Mouse (Mus musculus) erythroid progenitor cell, adult 5-6 weeks (primary cell): ENCODE data around the gene Fgd6. TPM values are rescaled to one million over a fixed set of nuclear protein-coding genes. Genes with fewer than 3 reads are reported as not detected.

Experiments used
- ATAC-seq: replicated peaks from 2 replicates; pipeline ENCODE4 v1.8.0; 2016; ENCODE audit warnings: moderate number of reproducible peaks, mild to moderate bottlenecking, moderate TSS enrichment, inconsistent platforms; ENCODE audit not compliant: poor library complexity, low FRiP score, severe bottlenecking
- total RNA-seq, 2 experiments: library from RNA; stranded (forward) in 1 of 2; stranded (reverse) in 1 of 2; fragments of 150-400 nt in 1 of 2; fragments of 186-747, 209-891 nt in 1 of 2; gene quantifications; 2 replicates each; pipeline versions ENCODE4 v1.2.3 to v1.2.4; 2015 to 2017; ENCODE audit warnings: low replicate concordance in 2 of 2

The Fgd6 gene
- total RNA-seq (2015; ENCODE audit: low replicate concordance): 7.9 and 13.0 TPM in 2 replicates
- total RNA-seq (2017; ENCODE audit: low replicate concordance): 9.4 and 13.7 TPM in 2 replicates

GRCm38 (mm10) chr10:94035658-94036374, at the start of gene Fgd6, which contains the start of gene Vezt:
Gene Fgd6 (plus strand): TSS chr10:94036001.
Gene Vezt (minus strand): TSS chr10:94035817.
- ATAC-seq: peak; percentile 92

DNA sequence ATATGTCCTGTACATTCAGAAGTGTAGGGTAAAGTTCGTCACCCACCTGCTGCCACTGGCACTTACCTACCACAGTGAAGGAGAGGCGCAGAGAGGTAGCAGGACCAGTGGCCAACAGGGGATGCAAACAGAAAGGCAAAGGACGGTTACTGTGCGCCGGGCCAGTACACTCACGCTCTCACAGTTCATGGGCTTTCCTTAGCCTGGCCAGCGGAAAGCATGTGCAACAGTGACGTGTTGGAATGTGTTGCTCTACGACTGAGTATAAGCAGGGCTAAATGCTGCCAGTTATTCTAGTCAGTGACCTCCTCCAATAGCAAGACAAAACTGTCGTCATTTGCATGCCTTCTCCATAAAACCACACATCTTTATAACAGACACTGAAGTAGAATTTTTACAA, 41.7 kb upstream of the Fgd6 start:
- ATAC-seq: no peak

GRCm38 (mm10) chr10:93995100-93995499, 40.7 kb upstream of the Fgd6 start:
- ATAC-seq: no peak

GRCm38 (mm10) chr10:93999357-93999756, 36.4 kb upstream of the Fgd6 start:
- no peak for ATAC-seq

DNA sequence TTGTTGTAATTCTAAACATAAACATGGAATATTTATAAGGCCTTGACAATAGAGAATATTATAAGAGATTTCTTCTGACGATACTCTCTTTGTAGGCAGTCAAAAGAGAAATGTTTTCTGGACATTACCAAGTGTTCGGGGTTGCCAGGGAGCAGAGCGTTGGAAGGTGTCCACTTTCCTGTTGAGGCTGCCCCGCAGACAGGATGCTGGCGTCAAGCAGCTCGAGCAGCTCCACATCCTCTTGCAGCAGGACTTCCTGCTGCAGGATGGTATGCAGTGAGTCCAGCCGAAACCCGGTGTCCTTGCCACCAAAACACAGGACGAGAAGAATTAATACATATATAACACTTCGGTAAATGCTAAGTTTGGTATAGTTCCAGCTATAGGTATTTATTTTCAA, 35.6 kb upstream of the Fgd6 start:
- no peak for ATAC-seq

DNA sequence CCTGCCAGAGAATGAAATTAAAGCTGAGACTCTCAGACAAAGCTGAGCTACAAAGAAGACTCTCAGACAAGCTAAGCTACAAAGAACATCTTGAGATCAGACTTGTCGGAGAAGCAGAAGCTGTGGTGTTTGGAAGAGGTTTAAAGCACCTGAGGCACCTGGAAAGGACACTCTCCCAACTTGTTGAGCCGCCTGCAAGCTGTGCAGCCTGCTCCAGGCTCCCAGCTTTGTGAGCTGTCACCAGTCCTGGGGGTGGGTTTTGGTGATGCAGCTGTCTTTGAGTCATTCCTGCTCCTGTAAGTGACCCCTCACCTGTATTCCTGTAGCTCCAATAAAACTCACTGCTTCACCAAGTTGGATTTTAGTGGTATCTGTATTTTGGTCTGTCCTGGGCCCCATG, 27.4 kb upstream of the Fgd6 start:
- ATAC-seq: no peak

- ATAC-seq: no peak
These were observed 25.7 kb upstream of the Fgd6 start for GRCm38 (mm10) chr10:94009991-94010679.

DNA sequence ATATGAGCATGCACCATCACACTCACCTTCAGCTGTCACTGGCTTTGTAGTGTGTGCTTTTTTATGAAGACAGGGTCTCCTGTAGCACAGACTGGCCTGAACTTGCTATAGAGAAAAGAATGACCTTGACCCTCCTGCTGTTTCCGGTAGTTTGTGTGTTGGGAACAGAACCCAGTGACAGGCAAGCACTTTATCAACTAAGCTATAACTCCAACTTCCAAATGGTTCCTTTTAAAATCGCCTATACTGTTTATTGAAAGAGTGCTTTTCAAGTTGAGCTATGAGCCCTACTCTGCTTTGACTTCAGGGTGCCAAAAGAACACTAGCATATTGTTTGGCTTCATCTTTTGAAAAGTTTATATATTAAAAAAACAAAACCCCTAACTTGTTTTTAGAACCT, 24.8 kb upstream of the Fgd6 start:
- ATAC-seq: no peak

DNA sequence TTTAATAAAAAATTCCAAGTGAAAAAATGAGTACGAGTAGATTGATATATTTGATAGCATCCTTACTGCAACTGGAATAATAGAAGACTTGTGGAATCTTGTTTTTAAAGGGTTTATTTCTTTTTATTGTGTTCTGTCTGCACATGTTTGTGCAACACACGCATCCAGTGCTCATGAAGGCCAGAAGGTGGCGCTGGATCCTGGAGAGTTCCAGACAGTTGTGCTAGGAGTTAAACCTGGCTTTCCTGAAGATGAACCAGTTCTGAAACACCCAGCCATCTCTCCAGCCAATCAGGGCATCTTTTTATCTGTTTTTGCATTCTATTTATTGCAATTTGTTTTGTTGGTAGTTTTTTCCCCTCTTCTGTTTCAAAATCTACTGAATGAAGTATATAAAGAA, 22.6 kb upstream of the Fgd6 start:
- peak; percentile 81 for ATAC-seq

DNA sequence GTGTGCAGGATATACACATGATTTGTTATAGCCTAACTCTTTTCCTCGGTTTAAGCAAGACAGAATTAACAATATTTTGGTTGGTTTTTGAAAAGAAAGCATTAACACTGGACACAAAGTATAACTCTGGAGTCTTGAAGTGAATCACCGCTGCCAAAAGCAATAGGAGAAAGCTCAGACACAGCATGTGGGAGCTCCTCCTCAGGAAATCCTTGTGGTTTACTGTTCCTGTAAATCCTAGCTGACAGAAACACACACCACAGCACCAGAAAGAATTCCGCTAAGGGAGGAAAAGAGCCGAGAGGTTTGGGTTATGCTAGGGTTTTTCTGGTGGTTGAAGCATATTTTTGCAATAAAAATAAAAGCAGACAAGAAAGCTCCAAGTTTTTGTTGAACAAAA, 21.6 kb upstream of the Fgd6 start:
- ATAC-seq: no peak

- ATAC-seq: no peak
These were observed 18.3 kb upstream of the Fgd6 start for GRCm38 (mm10) chr10:94017455-94017854.

DNA sequence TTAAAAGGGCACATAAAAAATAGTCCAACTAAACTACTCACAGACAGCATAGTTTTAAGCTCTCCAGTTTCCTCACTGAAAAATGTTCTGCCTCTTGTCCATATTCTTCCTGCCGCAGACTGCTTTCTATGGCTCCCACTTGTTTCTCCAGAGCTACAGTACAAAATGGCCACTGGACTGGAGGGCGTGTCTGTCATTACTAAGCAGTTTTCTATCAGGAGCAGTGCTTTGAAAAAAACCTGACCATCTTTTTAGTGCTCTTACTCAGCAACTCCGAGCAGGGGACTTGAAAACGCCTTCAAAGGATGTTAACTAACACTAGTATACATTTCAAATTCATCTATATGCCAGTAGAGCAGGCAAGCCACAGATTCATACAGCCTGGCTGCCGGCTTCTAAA, 15.2 kb upstream of the Fgd6 start:
- peak; percentile 93 for ATAC-seq

DNA sequence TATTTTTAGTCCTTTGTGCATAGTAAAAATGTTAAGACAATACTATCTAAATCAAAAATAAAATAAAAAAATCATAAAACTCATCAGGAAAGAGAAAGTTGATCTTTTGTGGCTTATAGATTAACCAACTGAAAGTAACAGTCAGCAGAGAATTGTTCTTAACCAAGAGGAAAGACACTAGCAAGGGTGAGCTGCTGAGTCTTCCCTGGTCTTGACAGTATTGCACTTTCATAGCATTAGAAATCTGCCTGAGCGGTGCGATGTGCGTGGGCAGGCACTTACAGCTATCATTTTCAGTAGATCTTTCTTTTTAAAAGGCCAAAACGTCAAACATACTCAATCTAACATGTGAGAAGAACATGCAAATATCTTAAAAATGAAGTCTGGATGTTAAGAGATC, 14.7 kb upstream of the Fgd6 start:
- ATAC-seq: no peak

GRCm38 (mm10) chr10:94025079-94025478, 10.7 kb upstream of the Fgd6 start:
- no peak for ATAC-seq

DNA sequence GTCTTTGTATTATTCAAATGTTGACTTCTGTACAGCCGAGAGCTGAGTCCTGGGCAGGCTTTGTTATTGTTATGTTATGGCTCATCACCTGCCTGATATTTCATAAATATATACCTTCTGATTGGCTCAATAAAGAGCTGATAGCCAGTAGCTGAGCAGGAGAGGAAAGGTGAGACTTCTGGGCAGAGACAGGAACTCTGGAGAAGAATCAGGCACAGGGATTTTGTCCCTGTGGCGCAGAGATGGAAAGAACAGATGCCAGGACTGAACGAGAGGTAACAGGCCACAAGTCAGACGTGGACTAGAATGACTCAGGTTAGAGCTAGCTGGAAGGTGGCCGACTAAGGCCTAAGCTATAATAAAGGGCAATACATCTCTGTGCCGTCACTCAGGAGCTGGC, 7.3 kb upstream of the Fgd6 start:
- ATAC-seq: no peak

DNA sequence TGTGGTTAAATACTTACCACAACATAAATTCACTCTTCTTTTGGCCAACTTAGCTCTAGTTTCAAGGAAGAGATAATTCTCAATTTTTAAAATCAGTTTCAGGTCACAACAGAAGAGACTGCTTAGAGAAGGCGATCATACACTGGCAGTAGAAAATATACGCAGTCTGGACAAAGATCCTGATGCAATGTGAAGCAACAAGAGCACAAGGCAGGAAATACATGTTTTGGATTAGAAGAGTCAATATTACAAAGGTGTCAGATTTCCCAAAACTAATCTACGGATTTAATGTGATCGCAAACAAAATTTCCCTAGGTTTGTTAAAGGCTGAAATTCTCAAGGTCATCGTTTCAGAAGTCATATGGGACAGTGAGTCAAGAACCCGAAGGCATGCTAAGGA, 4.6 kb upstream of the Fgd6 start:
- no peak for ATAC-seq

DNA sequence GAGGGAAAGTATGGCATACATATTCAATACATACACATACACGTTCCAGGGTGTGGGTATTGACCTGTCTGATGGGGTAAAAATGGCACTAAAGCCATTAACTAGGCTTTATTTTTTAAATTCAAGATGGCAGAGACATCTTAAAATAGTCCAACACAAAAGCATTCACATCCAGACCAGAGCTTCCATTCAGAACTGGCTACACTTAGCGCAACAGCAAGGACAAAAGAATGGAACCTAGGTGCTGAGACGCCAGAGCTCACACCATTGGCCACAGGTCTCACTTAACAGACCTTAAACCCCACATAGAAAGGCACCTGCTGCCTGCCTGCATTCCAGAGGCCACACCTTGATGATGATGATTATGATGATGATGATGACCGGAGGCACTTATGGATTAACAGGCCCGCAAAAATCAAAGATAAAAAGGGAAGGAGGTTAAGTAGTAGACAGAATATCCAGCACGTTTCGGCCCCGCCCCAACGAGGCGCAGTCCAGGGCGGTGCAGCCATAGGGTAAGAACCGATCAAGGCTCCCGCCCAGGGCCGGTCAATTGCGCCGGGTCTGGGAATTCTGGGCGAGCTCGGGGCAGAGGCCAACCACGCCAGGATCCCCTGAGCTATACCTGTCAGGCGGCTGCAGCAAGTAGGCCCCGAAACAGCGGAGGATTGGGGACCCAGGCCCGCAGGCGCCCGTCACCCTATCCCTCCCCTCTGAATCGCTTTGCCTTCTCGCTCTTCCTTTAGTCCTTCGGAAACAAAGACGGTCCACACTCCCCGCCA, 734 bp upstream of the Fgd6 start:
- peak; percentile 83 for ATAC-seq

- ATAC-seq: no peak
These were observed 566 bp downstream of the Fgd6 start for GRCm38 (mm10) chr10:94036375-94036758.

GRCm38 (mm10) chr10:94037196-94037595, 1.4 kb downstream of the Fgd6 start:
- ATAC-seq: no peak

- ATAC-seq: no peak
These were observed 1.8 kb downstream of the Fgd6 start for GRCm38 (mm10) chr10:94037596-94037995.
